Mouse (Mus musculus) stomach, embryonic 15.5 days (tissue): ENCODE measurements around the gene St8sia6. TPM values are rescaled to one million over a fixed set of nuclear protein-coding genes. Genes with fewer than 3 reads are reported as not detected.

Experiments
- polyA plus RNA-seq: library from polyadenylated mRNA; unstranded; fragments of >200 nt; fragmentation: Nextera tagmentation; extraction: Ambion mirVana; gene quantifications from 2 replicates; pipeline ENCODE4 v1.2.1, GENCODE M21; 2015

The St8sia6 gene
- polyA plus RNA-seq, 1 experiment from 2014 or later: 0.96 TPM

Other genes with a start within 250 kb of the St8sia6 start
- 7.6 and 11.0 TPM in 2 replicates for gene Trdmt1, start 249.4 kb downstream of the St8sia6 start, polyA plus RNA-seq
- 469 and 485 TPM in 2 replicates for gene Vim, start 220.1 kb downstream of the St8sia6 start, polyA plus RNA-seq